8 mouse cellular contexts compared by ENCODE assay signal in genomic region chr13:80806172-80806571, GRCm38 (mm10).
DNase-seq lines count a peak whose midpoint lies in the region; ATAC-seq and TF ChIP-seq lines count a peak whose summit lies in the region.

No protein-coding gene starts in this region.

- no peak for ATAC-seq in embryonic facial prominence, embryonic 14.5 days (ENCODE audit: low read depth)
- ATAC-seq in kidney, embryonic 16.5 days (ENCODE audit: low FRiP score, low TSS enrichment): 0 out of 2 replicates have a peak, but pooled peaks have one; percentile 71
- ATAC-seq in megakaryocyte-erythroid progenitor cell, adult 5-6 weeks (replicated peaks; ENCODE audit: low FRiP score, low TSS enrichment, poor library complexity, severe bottlenecking): peak; percentile 84

- intact Hi-C loops in gastrocnemius, adult 2 months (cut with DNase I): no loop called here

- no peaks in the 10 kb centered on the region for H3K36me3 ChIP-seq in embryonic facial prominence, embryonic 14.5 days (ENCODE audit: control insufficient read depth, insufficient read depth, low read length)
- H3K36me3 ChIP-seq in kidney, embryonic 16.5 days (ENCODE audit: insufficient read depth, low read length): no peaks in the 10 kb centered on the region

- 39% methylated on average over 2 of the region's 2 CpGs for WGBS in embryonic facial prominence, embryonic 14.5 days
- WGBS in kidney, embryonic 16.5 days: 49% methylated on average over 2 of the region's 2 CpGs

- H3K9ac ChIP-seq in embryonic facial prominence, embryonic 14.5 days (ENCODE audit: low read depth, low read length): no peak overlapping the region
- H3K9ac ChIP-seq in kidney, embryonic 16.5 days (replicated peaks; ENCODE audit: low read length): no peak overlapping the region

- peak; percentile 25; the same call in 1 of the 2 replicates for TF ChIP-seq CTCF in gastrocnemius, adult 2 months (IDR thresholded peaks at IDR 0.05)

- H3K4me1 ChIP-seq in embryonic facial prominence, embryonic 14.5 days (ENCODE audit: control insufficient read depth, insufficient read depth, low read length): no peaks in the 10 kb centered on the region
- no peaks in the 10 kb centered on the region for H3K4me1 ChIP-seq in kidney, embryonic 16.5 days (ENCODE audit: insufficient read depth, low read length)

- no peak overlapping the region for H3K4me3 ChIP-seq in gastrocnemius, adult 2 months
- no peak overlapping the region for H3K4me3 ChIP-seq in embryonic facial prominence, embryonic 14.5 days (ENCODE audit: low read depth, low read length)
- H3K4me3 ChIP-seq in kidney, embryonic 16.5 days (ENCODE audit: low read length): no peak overlapping the region

- no peak for DNase-seq in gastrocnemius, adult 2 months
- no peak for DNase-seq in gastrocnemius, adult 8-10 months (ENCODE audit: low spot score in 2 of 2)
- peak; percentile 69 for DNase-seq in 3T3-L1 (ENCODE audit: low read depth, low spot score)
- peak; percentile 55 for DNase-seq in adipocyte (ENCODE audit: low spot score)
- DNase-seq in embryonic facial prominence, embryonic 14.5 days (ENCODE audit: low spot score): peak; percentile 52
- peak; percentile 2 to 8 for DNase-seq in urinary bladder, postnatal 36 days (ENCODE audit: low spot score in 2 of 2)

- H3K4me2 ChIP-seq in embryonic facial prominence, embryonic 14.5 days (ENCODE audit: low read depth, low read length): no peak overlapping the region
- no peak overlapping the region for H3K4me2 ChIP-seq in kidney, embryonic 16.5 days (replicated peaks; ENCODE audit: low read depth, low read length)

- H3K27ac ChIP-seq in gastrocnemius, adult 2 months: no peak overlapping the region
- no peak overlapping the region for H3K27ac ChIP-seq in embryonic facial prominence, embryonic 14.5 days (replicated peaks; ENCODE audit: low read depth, low read length)
- no peak overlapping the region for H3K27ac ChIP-seq in kidney, embryonic 16.5 days (ENCODE audit: low read length)

- H3K9me3 ChIP-seq in embryonic facial prominence, embryonic 14.5 days (ENCODE audit: control insufficient read depth, low read length): no peaks in the 10 kb centered on the region
- no peaks in the 10 kb centered on the region for H3K9me3 ChIP-seq in kidney, embryonic 16.5 days (ENCODE audit: low read length)

- H3K27me3 ChIP-seq in embryonic facial prominence, embryonic 14.5 days (replicated peaks; ENCODE audit: control insufficient read depth, insufficient read depth, low read length): no peaks in the 10 kb centered on the region
- H3K27me3 ChIP-seq in kidney, embryonic 16.5 days (ENCODE audit: insufficient read depth, low read length): no peaks in the 10 kb centered on the region

Comparison
In these comparisons a context has a peak if more than half of its experiments do, and no peak if none do; other contexts are left out.
1. DNase-seq: peak in 3T3-L1 (single experiment), adipocyte (single experiment), embryonic facial prominence, embryonic 14.5 days (single experiment) and urinary bladder, postnatal 36 days (2 of 2); none in gastrocnemius, adult 2 months (single experiment) and gastrocnemius, adult 8-10 months (0 of 2).